Comparison of ENCODE assay signal across 10 mouse cellular contexts in genomic region chr8:121570335-121570734, GRCm38 (mm10). TPM values are rescaled to one million over a fixed set of nuclear protein-coding genes. Genes with fewer than 3 reads are reported as not detected.
DNase-seq lines count a peak whose midpoint lies in the region; ATAC-seq and TF ChIP-seq lines count a peak whose summit lies in the region.
"Had no signal": no experiment of that assay in that cellular context is flagged by ENCODE, and none has a peak within 500 bp of the region (broad histone marks: within the 10 kb centered on the region; RNA-seq: fewer than 3 reads in every experiment).

No protein-coding gene starts in this region.

- H3K4me2 ChIP-seq in liver, embryonic 16.5 days (ENCODE audit: low read depth, low read length): peak overlapping the region; percentile 53
- H3K4me2 ChIP-seq in hindbrain, postnatal 0 days (ENCODE audit: low read depth, low read length): no peak overlapping the region

- no peak for TF ChIP-seq POLR2A in cerebellum, adult 2 months (IDR thresholded peaks at IDR 0.05; ENCODE audit: borderline replicate concordance, insufficient read depth, low read length)

- no peaks in the 10 kb centered on the region for H3K9me3 ChIP-seq in liver, embryonic 16.5 days (replicated peaks; ENCODE audit: control insufficient read depth, low read length)
- no peaks in the 10 kb centered on the region for H3K9me3 ChIP-seq in hindbrain, postnatal 0 days (ENCODE audit: low read length)

- peak; percentile 59 for ATAC-seq in liver, embryonic 16.5 days (ENCODE audit: low read depth)
- no peak for ATAC-seq in hindbrain, postnatal 0 days

- peaks cover 24% of the 10 kb centered on the region for H3K4me1 ChIP-seq in cerebellum, adult 2 months (ENCODE audit: control insufficient read depth, insufficient read depth, low read length)
- H3K4me1 ChIP-seq in liver, embryonic 16.5 days (ENCODE audit: control insufficient read depth, low read depth, low read length): peaks cover 17% of the 10 kb centered on the region
- 0 out of 2 replicates have a peak, but pooled peaks cover 3% of the 10 kb centered on the region for H3K4me1 ChIP-seq in hindbrain, postnatal 0 days (ENCODE audit: insufficient read depth, low read length)

- no peak overlapping the region for H3K27ac ChIP-seq in cerebellum, adult 2 months (ENCODE audit: insufficient read depth, low read length)
- H3K27ac ChIP-seq in liver, embryonic 16.5 days (ENCODE audit: low read length): peak overlapping the region; percentile 38
- H3K27ac ChIP-seq in hindbrain, postnatal 0 days: no peak overlapping the region

- H3K9ac ChIP-seq in liver, embryonic 16.5 days (ENCODE audit: low read depth, low read length): no peak overlapping the region
- no peak overlapping the region for H3K9ac ChIP-seq in hindbrain, postnatal 0 days (replicated peaks; ENCODE audit: low read length)

- 62% methylated on average over 21 of the region's 21 CpGs for WGBS in cerebellum, adult 2 months
- WGBS in liver, embryonic 16.5 days (ENCODE audit: insufficient replicate concordance): 39% methylated on average over 21 of the region's 21 CpGs
- 86% methylated on average over 21 of the region's 21 CpGs for WGBS in hindbrain, postnatal 0 days

- intact Hi-C loops in left cerebral cortex, postnatal 14 days (cut with DNase I): no loop called here

- DNase-seq in cerebellum, adult 2 months: no peak
- no peak for DNase-seq in cerebellum, postnatal 4 days (ENCODE audit: low spot score in 2 of 2)
- peak; percentile 29 to 42 for DNase-seq in right cerebral cortex, adult 2 months (ENCODE audit: low spot score in 2 of 2)
- no peak for DNase-seq in right cerebral cortex, postnatal 4 days
- DNase-seq in yolk sac, embryonic 10.5 days (ENCODE audit: low spot score): peak; percentile 40
- DNase-seq in hindbrain, postnatal 0 days (ENCODE audit: low spot score): no peak
- DNase-seq in left cerebral cortex, postnatal 14 days (ENCODE audit: low spot score in 2 of 2): no peak

- no peaks in the 10 kb centered on the region for H3K36me3 ChIP-seq in liver, embryonic 16.5 days (ENCODE audit: control insufficient read depth, insufficient read depth)
- no peaks in the 10 kb centered on the region for H3K36me3 ChIP-seq in hindbrain, postnatal 0 days (ENCODE audit: insufficient read depth, low read length)

- H3K27me3 ChIP-seq in cerebellum, adult 2 months (ENCODE audit: control insufficient read depth, insufficient read depth, low read length): no peaks in the 10 kb centered on the region
- H3K27me3 ChIP-seq in liver, embryonic 16.5 days (ENCODE audit: control insufficient read depth, insufficient read depth, low read depth, low read length): no peaks in the 10 kb centered on the region
- no peaks in the 10 kb centered on the region for H3K27me3 ChIP-seq in hindbrain, postnatal 0 days (ENCODE audit: insufficient read depth, low read length)

- no peak for TF ChIP-seq CTCF in cerebellum, adult 2 months (IDR thresholded peaks at IDR 0.05; ENCODE audit: borderline replicate concordance, insufficient read depth, low read depth, low read length)
- TF ChIP-seq CTCF in hindbrain, postnatal 0 days (IDR thresholded peaks at IDR 0.05; ENCODE audit: low read depth): no peak

- peak overlapping the region; percentile 21 for H3K4me3 ChIP-seq in cerebellum, adult 2 months (replicated peaks; ENCODE audit: insufficient read depth, low read depth, low read length)
- H3K4me3 ChIP-seq in liver, embryonic 16.5 days (ENCODE audit: low read depth, low read length): peak overlapping the region; percentile 39
- no peak overlapping the region for H3K4me3 ChIP-seq in hindbrain, postnatal 0 days (ENCODE audit: low read length)

RNA-seq across cellular contexts. Expression of gene Fbxo31, which starts 8.3 kb away (rescaled TPM):
- 64.2 and 67.9 TPM in 2 replicates for polyA plus RNA-seq in cerebellum, adult 2 months (2012; rRNA removed)
- polyA plus RNA-seq in liver, embryonic 16.5 days (2015; fragmentation: Nextera tagmentation; extraction: Ambion mirVana): 9.0 and 9.2 TPM in 2 replicates
- total RNA-seq in hindbrain, postnatal 0 days (2014; rRNA removed): 70.4 and 77.4 TPM in 2 replicates
- polyA plus RNA-seq in hindbrain, postnatal 0 days (2015; fragmentation: Nextera tagmentation; extraction: Ambion mirVana): 33.2 and 34.9 TPM in 2 replicates
- total RNA-seq in left cerebral cortex, postnatal 14 days (2021): 100 to 1,000 TPM; 101 to 104 TPM

RNA-seq across cellular contexts. Expression of gene Map1lc3b, which starts 19.8 kb away (rescaled TPM):
- 138 and 154 TPM in 2 replicates for polyA plus RNA-seq in cerebellum, adult 2 months (2012; rRNA removed)
- 149 and 152 TPM in 2 replicates for polyA plus RNA-seq in liver, embryonic 16.5 days (2015; fragmentation: Nextera tagmentation; extraction: Ambion mirVana)
- 274 and 288 TPM in 2 replicates for total RNA-seq in hindbrain, postnatal 0 days (2014; rRNA removed)
- polyA plus RNA-seq in hindbrain, postnatal 0 days (2015; fragmentation: Nextera tagmentation; extraction: Ambion mirVana): 346 and 360 TPM in 2 replicates
- total RNA-seq in left cerebral cortex, postnatal 14 days (2021): 100 to 1,000 TPM; 181 to 183 TPM

RNA-seq across cellular contexts. Expression of gene 1700018B08Rik, which starts 26.2 kb away (rescaled TPM):
- not detected in 2 replicates for polyA plus RNA-seq in cerebellum, adult 2 months (2012; rRNA removed)
- polyA plus RNA-seq in liver, embryonic 16.5 days (2015; fragmentation: Nextera tagmentation; extraction: Ambion mirVana): not detected in 2 replicates
- total RNA-seq in hindbrain, postnatal 0 days (2014; rRNA removed): 1.1 TPM in 1 of 2 replicates, not detected in the other
- polyA plus RNA-seq in hindbrain, postnatal 0 days (2015; fragmentation: Nextera tagmentation; extraction: Ambion mirVana): not detected in 2 replicates
- total RNA-seq in left cerebral cortex, postnatal 14 days (2021): not detected
- total RNA-seq: left cerebral cortex, postnatal 36 days had no signal
- polyA plus RNA-seq: C2C12 had no signal

Comparison
In these comparisons a context has a peak if more than half of its experiments do, and no peak if none do; other contexts are left out.
1. DNase-seq: peak in right cerebral cortex, adult 2 months (2 of 2) and yolk sac, embryonic 10.5 days (single experiment); none in cerebellum, adult 2 months (0 of 2), cerebellum, postnatal 4 days (0 of 2), right cerebral cortex, postnatal 4 days (single experiment), hindbrain, postnatal 0 days (single experiment) and left cerebral cortex, postnatal 14 days (0 of 2).